Mouse (Mus musculus): ENCODE data around the gene Cadm2. TPM values are rescaled to one million over a fixed set of nuclear protein-coding genes. Genes with fewer than 3 reads are reported as not detected.

Gene Cadm2
- polyA plus RNA-seq, 1 experiment: 0.04 TPM

- no peak for TF ChIP-seq POLR2A (IDR thresholded peaks at IDR 0.05; ENCODE audit: low read depth, low read length)
- no peak for TF ChIP-seq CTCF (IDR thresholded peaks at IDR 0.05; ENCODE audit: extremely low read depth, insufficient read length, insufficient replicate concordance, low read depth, low read length)
- Histone ChIP-seq H3K36me3 (ENCODE audit: control insufficient read depth, insufficient read depth, low read length) (no peaks in the 10 kb centered on the region), H3K27ac (ENCODE audit: insufficient read depth, low read depth, low read length) (no peak overlapping the region), H3K4me1 (ENCODE audit: control insufficient read depth, insufficient read depth, insufficient read length, low read length) (no peaks in the 10 kb centered on the region), H3K27me3 (ENCODE audit: control insufficient read depth, insufficient read depth, low read length) (no peaks in the 10 kb centered on the region), H3K4me3 (ENCODE audit: low read depth, low read length) (no peak overlapping the region)
- WGBS: 87% methylated on average over 8 of the region's 8 CpGs
Measured at GRCm38 (mm10) chr16:66889907-66890306, 730.8 kb downstream of the Cadm2 start.

DNA sequence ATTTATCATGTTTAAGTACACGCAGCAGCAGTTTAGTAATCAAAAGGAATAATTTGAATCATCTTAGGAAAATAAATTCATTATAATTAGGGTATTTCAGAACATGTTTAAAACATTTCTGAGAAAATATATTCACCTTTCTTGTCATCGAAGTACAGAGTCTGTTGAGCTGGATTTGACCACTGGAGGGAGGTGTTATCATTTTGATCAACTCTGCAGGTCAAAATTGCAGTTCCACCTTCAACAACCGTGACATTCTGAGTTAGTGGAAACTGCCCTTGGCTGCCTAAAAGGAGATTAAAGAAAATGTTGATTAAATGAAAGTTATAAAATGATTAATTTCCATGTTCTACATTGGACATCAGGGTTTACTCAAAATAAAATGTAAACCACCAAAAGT lies 738.1 kb downstream of the Cadm2 start:
- H3K27me3 ChIP-seq (ENCODE audit: control insufficient read depth, insufficient read depth, low read length): no peaks in the 10 kb centered on the region
- H3K36me3 ChIP-seq (ENCODE audit: control insufficient read depth, insufficient read depth, low read length): no peaks in the 10 kb centered on the region
- WGBS: 38% methylated on average over 3 of the region's 3 CpGs
- H3K27ac ChIP-seq (ENCODE audit: insufficient read depth, low read depth, low read length): no peak overlapping the region
- H3K4me3 ChIP-seq (ENCODE audit: low read depth, low read length): no peak overlapping the region
- no peak for TF ChIP-seq CTCF (IDR thresholded peaks at IDR 0.05; ENCODE audit: extremely low read depth, insufficient read length, insufficient replicate concordance, low read depth, low read length)
- TF ChIP-seq POLR2A (IDR thresholded peaks at IDR 0.05; ENCODE audit: low read depth, low read length): no peak
- no peaks in the 10 kb centered on the region for H3K4me1 ChIP-seq (ENCODE audit: control insufficient read depth, insufficient read depth, insufficient read length, low read length)

GRCm38 (mm10) chr16:66871201-66871600 lies 749.5 kb downstream of the Cadm2 start:
- Histone ChIP-seq H3K4me1 (ENCODE audit: control insufficient read depth, insufficient read depth, insufficient read length, low read length) (no peaks in the 10 kb centered on the region), H3K36me3 (ENCODE audit: control insufficient read depth, insufficient read depth, low read length) (no peaks in the 10 kb centered on the region), H3K27ac (ENCODE audit: insufficient read depth, low read depth, low read length) (no peak overlapping the region), H3K4me3 (ENCODE audit: low read depth, low read length) (no peak overlapping the region), H3K27me3 (ENCODE audit: control insufficient read depth, insufficient read depth, low read length) (no peaks in the 10 kb centered on the region)
- TF ChIP-seq POLR2A (IDR thresholded peaks at IDR 0.05; ENCODE audit: low read depth, low read length) (no peak), CTCF (IDR thresholded peaks at IDR 0.05; ENCODE audit: extremely low read depth, insufficient read length, insufficient replicate concordance, low read depth, low read length) (no peak)
- 74% methylated on average over 3 of the region's 3 CpGs for WGBS

- Histone ChIP-seq H3K27ac (ENCODE audit: insufficient read depth, low read depth, low read length) (no peak overlapping the region), H3K4me1 (ENCODE audit: control insufficient read depth, insufficient read depth, insufficient read length, low read length) (no peaks in the 10 kb centered on the region), H3K36me3 (ENCODE audit: control insufficient read depth, insufficient read depth, low read length) (no peaks in the 10 kb centered on the region), H3K4me3 (ENCODE audit: low read depth, low read length) (no peak overlapping the region), H3K27me3 (ENCODE audit: control insufficient read depth, insufficient read depth, low read length) (no peaks in the 10 kb centered on the region)
- TF ChIP-seq CTCF (IDR thresholded peaks at IDR 0.05; ENCODE audit: extremely low read depth, insufficient read length, insufficient replicate concordance, low read depth, low read length) (no peak), POLR2A (IDR thresholded peaks at IDR 0.05; ENCODE audit: low read depth, low read length) (no peak)
- WGBS: 80% methylated on average over 3 of the region's 3 CpGs
Measured at GRCm38 (mm10) chr16:66851047-66851446, 769.7 kb downstream of the Cadm2 start.

DNA sequence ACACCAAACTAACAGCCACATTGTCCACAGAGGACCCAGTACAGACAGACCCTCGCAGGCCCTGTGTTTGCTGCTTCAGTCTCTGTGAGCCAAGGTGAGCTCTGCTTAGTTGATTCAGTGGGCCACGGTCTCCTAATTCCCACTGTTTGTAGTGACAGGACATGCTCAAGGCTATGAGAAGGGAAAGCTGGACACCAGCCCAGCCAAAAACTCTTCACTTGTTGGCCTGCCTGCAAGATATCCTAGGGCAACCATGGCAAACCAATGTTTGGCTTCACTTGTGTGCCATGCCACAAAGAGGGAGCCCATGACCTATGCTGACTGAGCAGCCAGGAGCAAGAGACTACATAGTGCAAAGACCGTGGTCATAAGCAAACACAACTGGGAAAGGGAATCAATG lies 795.8 kb downstream of the Cadm2 start:
- TF ChIP-seq POLR2A (IDR thresholded peaks at IDR 0.05; ENCODE audit: low read depth, low read length): no peak
- TF ChIP-seq CTCF (IDR thresholded peaks at IDR 0.05; ENCODE audit: extremely low read depth, insufficient read length, insufficient replicate concordance, low read depth, low read length): no peak
- WGBS: 78% methylated on average over 3 of the region's 3 CpGs
- H3K27ac ChIP-seq (ENCODE audit: insufficient read depth, low read depth, low read length): no peak overlapping the region
- no peak overlapping the region for H3K4me3 ChIP-seq (ENCODE audit: low read depth, low read length)
- no peaks in the 10 kb centered on the region for H3K27me3 ChIP-seq (ENCODE audit: control insufficient read depth, insufficient read depth, low read length)
- H3K36me3 ChIP-seq (ENCODE audit: control insufficient read depth, insufficient read depth, low read length): no peaks in the 10 kb centered on the region
- H3K4me1 ChIP-seq (ENCODE audit: control insufficient read depth, insufficient read depth, insufficient read length, low read length): no peaks in the 10 kb centered on the region

DNA sequence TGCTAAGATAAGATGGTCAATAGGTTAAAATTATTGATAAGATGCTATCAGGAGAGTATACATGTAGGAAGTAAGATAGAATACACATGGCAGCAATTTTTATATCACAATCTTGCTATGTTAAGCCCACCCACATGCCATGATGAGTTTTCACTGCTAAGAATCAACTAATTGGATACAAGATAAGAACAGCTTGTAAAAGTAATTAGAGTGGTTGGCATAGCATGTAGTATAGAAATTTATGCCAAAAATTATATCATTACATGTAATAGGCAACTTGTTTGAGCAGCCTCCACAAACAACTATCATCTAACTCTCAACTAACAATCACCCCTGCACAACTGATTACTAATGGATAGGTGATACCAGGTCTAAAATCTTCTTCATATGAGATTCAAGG lies 809.2 kb downstream of the Cadm2 start:
- Histone ChIP-seq H3K27ac (ENCODE audit: insufficient read depth, low read depth, low read length) (no peak overlapping the region), H3K36me3 (ENCODE audit: control insufficient read depth, insufficient read depth, low read length) (no peaks in the 10 kb centered on the region), H3K4me3 (ENCODE audit: low read depth, low read length) (no peak overlapping the region), H3K4me1 (ENCODE audit: control insufficient read depth, insufficient read depth, insufficient read length, low read length) (no peaks in the 10 kb centered on the region), H3K27me3 (ENCODE audit: control insufficient read depth, insufficient read depth, low read length) (no peaks in the 10 kb centered on the region)
- TF ChIP-seq POLR2A (IDR thresholded peaks at IDR 0.05; ENCODE audit: low read depth, low read length) (no peak), CTCF (IDR thresholded peaks at IDR 0.05; ENCODE audit: extremely low read depth, insufficient read length, insufficient replicate concordance, low read depth, low read length) (no peak)

DNA sequence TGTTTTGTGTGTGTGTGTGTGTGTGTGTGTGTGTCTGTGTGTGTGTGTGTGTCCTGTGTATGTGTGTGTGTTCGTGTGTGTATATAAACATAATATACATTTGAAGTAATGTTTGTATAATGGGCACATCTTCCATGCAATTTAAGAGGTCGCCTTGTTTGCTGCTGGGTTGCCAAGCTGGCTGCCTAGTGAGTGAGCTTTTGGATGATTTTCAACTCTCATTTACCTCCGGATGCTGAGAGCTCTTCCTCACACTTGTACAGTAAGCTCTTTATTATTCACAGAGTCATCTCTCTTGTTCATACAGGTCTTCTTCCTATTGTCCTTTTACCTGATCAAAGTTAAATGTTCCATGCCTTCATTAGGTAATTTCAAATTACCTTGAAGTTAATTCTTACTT lies 822.5 kb downstream of the Cadm2 start:
- no peaks in the 10 kb centered on the region for H3K27me3 ChIP-seq (ENCODE audit: control insufficient read depth, insufficient read depth, low read length)
- WGBS: 53% methylated on average over 3 of the region's 3 CpGs
- no peak overlapping the region for H3K4me3 ChIP-seq (ENCODE audit: low read depth, low read length)
- TF ChIP-seq CTCF (IDR thresholded peaks at IDR 0.05; ENCODE audit: extremely low read depth, insufficient read length, insufficient replicate concordance, low read depth, low read length) (no peak), POLR2A (IDR thresholded peaks at IDR 0.05; ENCODE audit: low read depth, low read length) (no peak)
- no peak overlapping the region for H3K27ac ChIP-seq (ENCODE audit: insufficient read depth, low read depth, low read length)
- H3K4me1 ChIP-seq (ENCODE audit: control insufficient read depth, insufficient read depth, insufficient read length, low read length): no peaks in the 10 kb centered on the region
- no peaks in the 10 kb centered on the region for H3K36me3 ChIP-seq (ENCODE audit: control insufficient read depth, insufficient read depth, low read length)

DNA sequence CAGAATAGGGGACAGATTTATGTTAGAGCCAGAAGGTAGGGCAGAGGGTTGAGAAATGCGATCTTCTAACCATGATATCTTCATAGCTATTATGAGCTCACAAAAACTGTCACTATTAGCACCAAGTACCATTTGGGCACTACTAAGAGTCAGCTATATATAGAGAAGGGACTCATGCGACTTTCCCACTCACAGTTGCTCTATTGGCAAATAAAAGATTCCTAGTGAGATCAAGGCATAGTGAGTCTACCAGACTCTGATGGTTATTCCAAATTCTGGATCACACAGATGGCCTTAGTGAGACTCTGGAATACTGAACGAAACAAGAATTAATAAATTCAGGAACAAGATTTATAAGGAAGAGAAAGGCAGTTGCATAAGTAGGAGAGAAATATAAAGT lies 827.6 kb downstream of the Cadm2 start:
- Histone ChIP-seq H3K27me3 (ENCODE audit: control insufficient read depth, insufficient read depth, low read length) (no peaks in the 10 kb centered on the region), H3K4me3 (ENCODE audit: low read depth, low read length) (no peak overlapping the region), H3K27ac (ENCODE audit: insufficient read depth, low read depth, low read length) (no peak overlapping the region), H3K4me1 (ENCODE audit: control insufficient read depth, insufficient read depth, insufficient read length, low read length) (no peaks in the 10 kb centered on the region), H3K36me3 (ENCODE audit: control insufficient read depth, insufficient read depth, low read length) (no peaks in the 10 kb centered on the region)
- TF ChIP-seq CTCF (IDR thresholded peaks at IDR 0.05; ENCODE audit: extremely low read depth, insufficient read length, insufficient replicate concordance, low read depth, low read length) (no peak), POLR2A (IDR thresholded peaks at IDR 0.05; ENCODE audit: low read depth, low read length) (no peak)
- 69% methylated on average over 3 of the region's 3 CpGs for WGBS

Data from small intestine, adult 2 months (tissue).